Mouse (Mus musculus): ENCODE measurements around the gene Slc38a2. TPM values are rescaled to one million over a fixed set of nuclear protein-coding genes. Genes with fewer than 3 reads are reported as not detected.
A peak's percentile ranks its signal among the peaks of the same experiment; 100 is the strongest.

The Slc38a2 gene
- polyA plus RNA-seq, 1 experiment, result 37.9 TPM

DNA sequence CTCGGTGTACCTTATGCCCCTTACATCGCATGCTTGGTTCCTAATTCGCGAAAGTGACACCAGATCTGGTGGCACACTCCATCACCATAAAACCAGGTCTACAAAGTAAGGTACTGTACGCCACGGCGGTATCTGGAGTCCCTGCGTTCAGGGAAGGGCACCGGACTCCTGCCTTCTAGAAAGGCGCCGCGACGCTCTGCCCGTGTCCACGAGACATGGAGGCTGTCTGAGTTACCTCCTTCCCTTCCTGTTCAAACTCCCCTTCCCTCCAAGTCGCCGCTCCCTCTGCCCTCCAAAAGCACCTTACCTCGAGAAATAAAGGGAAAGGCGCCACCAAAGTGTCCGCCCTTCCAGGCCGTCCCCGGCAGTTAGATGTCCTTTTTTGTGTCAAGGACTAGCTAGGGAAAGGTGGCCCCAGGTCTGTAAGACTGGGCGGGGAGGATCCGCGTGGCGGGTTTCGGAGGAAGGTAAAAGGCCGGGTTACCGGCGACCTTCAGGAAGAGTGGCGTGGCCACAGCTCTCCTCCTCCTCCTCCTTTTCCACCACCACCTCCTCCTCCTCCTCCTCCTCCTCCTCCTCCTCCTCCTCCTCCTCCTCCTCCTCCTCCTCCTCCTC lies 57.6 kb downstream of the Slc38a2 start:
- Histone ChIP-seq H3K4me1 (ENCODE audit: control insufficient read depth, insufficient read depth, low read length) (peaks cover 6% of the 10 kb centered on the region; the same call in 1 of the 2 replicates), H3K4me3 (replicated peaks; ENCODE audit: extremely low read depth, low read depth, low read length) (peak overlapping the region; percentile 75)
- DNase-seq, result peak; percentile 46
- TF ChIP-seq POLR2A (IDR thresholded peaks at IDR 0.05; ENCODE audit: borderline replicate concordance, extremely low read depth, low read depth, low read length) (no peak), CTCF (IDR thresholded peaks at IDR 0.05; ENCODE audit: insufficient read depth, low read length) (no peak)
- WGBS, result under 1% methylated on average over 31 of the region's 31 CpGs

DNA sequence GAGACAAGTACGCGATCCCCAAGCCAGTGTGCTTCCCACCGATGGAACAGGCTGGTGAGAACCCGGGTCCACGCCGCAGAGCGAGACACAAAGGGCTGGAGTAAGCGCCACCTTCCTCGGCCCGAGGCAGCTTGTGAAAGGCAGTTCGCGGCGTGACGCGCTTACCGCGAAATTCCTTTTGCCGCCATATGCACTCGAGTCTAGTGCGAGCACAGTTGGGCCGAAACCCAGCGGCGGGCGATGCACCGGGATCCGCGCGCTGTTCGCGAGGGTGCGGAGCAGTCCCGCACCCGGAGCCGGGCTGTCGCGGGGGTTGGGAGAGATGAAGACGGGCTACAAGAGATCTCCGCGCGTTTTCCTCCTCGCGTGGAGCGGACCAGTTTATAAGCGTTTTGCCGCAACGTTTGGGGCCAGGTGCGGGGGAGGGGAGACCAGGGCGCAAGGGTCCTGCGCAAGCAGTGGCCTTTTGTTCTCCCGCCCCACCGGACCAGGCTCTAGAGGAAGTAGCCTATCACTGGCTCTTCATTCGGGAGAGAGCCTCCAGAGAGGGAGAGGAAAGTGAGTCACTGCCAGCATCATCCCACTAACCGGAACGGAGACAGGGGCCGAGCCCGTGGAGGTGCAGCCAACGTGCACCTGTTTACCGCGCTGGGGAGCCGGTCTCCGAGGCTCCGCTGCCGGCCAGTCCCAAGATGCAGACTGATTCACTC lies 58.3 kb downstream of the Slc38a2 start:
- TF ChIP-seq POLR2A (IDR thresholded peaks at IDR 0.05; ENCODE audit: borderline replicate concordance, extremely low read depth, low read depth, low read length) (peak; percentile 18; the same call in 1 of the 2 replicates), CTCF (IDR thresholded peaks at IDR 0.05; ENCODE audit: insufficient read depth, low read length) (no peak)
- Histone ChIP-seq H3K4me3 (replicated peaks; ENCODE audit: extremely low read depth, low read depth, low read length) (peak overlapping the region; percentile 75), H3K4me1 (ENCODE audit: control insufficient read depth, insufficient read depth, low read length) (peaks cover 6% of the 10 kb centered on the region; the same call in 1 of the 2 replicates)
- WGBS, result under 1% methylated on average over 63 of the region's 63 CpGs
- peak; percentile 46 for DNase-seq

GRCm38 (mm10) chr15:96640291-96640985 lies 59.1 kb downstream of the Slc38a2 start:
- Histone ChIP-seq H3K4me1 (ENCODE audit: control insufficient read depth, insufficient read depth, low read length) (peaks cover 6% of the 10 kb centered on the region; the same call in 1 of the 2 replicates), H3K4me3 (replicated peaks; ENCODE audit: extremely low read depth, low read depth, low read length) (peak overlapping the region; percentile 20)
- no peak for DNase-seq
- TF ChIP-seq CTCF (IDR thresholded peaks at IDR 0.05; ENCODE audit: insufficient read depth, low read length), result no peak
- 42% methylated on average over 16 of the region's 16 CpGs for WGBS

DNA sequence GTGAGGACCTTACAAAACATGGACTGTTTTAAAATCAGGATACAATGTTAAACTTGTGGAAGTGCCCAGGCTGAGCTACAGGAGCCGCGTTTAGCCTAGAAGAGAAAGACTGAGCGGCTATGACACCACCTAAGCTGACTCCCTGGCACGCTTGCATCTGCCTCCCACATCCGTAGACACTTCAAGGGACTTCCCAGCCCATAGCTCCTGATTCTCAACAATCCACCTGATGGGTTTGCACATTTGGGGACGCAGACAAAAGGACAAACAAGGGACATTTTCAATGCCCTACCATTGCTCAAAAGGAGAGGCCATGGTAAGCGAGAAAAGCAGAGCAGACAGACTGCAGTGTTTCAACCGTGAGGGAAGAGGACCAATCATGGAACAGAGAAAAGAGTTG lies 59.9 kb downstream of the Slc38a2 start:
- TF ChIP-seq CTCF (IDR thresholded peaks at IDR 0.05; ENCODE audit: insufficient read depth, low read length) (no peak), POLR2A (IDR thresholded peaks at IDR 0.05; ENCODE audit: borderline replicate concordance, extremely low read depth, low read depth, low read length) (no peak)
- 81% methylated on average over 8 of the region's 8 CpGs for WGBS
- no peak overlapping the region for H3K4me3 ChIP-seq (replicated peaks; ENCODE audit: extremely low read depth, low read depth, low read length)

GRCm38 (mm10) chr15:96638656-96639055 lies 60.9 kb downstream of the Slc38a2 start:
- no peak overlapping the region for H3K4me3 ChIP-seq (replicated peaks; ENCODE audit: extremely low read depth, low read depth, low read length)
- TF ChIP-seq POLR2A (IDR thresholded peaks at IDR 0.05; ENCODE audit: borderline replicate concordance, extremely low read depth, low read depth, low read length), result no peak
- TF ChIP-seq CTCF (IDR thresholded peaks at IDR 0.05; ENCODE audit: insufficient read depth, low read length), result no peak
- peaks cover 6% of the 10 kb centered on the region; the same call in 1 of the 2 replicates for H3K4me1 ChIP-seq (ENCODE audit: control insufficient read depth, insufficient read depth, low read length)
- 78% methylated on average over 2 of the region's 2 CpGs for WGBS
- no peak for DNase-seq

More for the DNA sequence above, 59.9 kb downstream of the Slc38a2 start:
- no peak for DNase-seq
- H3K4me1 ChIP-seq (ENCODE audit: control insufficient read depth, insufficient read depth, low read length), result peaks cover 6% of the 10 kb centered on the region; the same call in 1 of the 2 replicates

GRCm38 (mm10) chr15:96638173-96638572 lies 61.4 kb downstream of the Slc38a2 start:
- TF ChIP-seq CTCF (IDR thresholded peaks at IDR 0.05; ENCODE audit: insufficient read depth, low read length), result no peak
- TF ChIP-seq POLR2A (IDR thresholded peaks at IDR 0.05; ENCODE audit: borderline replicate concordance, extremely low read depth, low read depth, low read length), result no peak
- 51% methylated on average over 10 of the region's 10 CpGs for WGBS
- peak overlapping the region; percentile 33 for H3K4me3 ChIP-seq (replicated peaks; ENCODE audit: extremely low read depth, low read depth, low read length)
- DNase-seq, result no peak
- H3K4me1 ChIP-seq (ENCODE audit: control insufficient read depth, insufficient read depth, low read length), result peaks cover 6% of the 10 kb centered on the region; the same call in 1 of the 2 replicates

Other genes with a start within 250 kb of the Slc38a2 start
- gene Scaf11, start 238.9 kb downstream of the Slc38a2 start, polyA plus RNA-seq (2012; rRNA removed), result 21.3 and 24.6 TPM in 2 replicates
- gene Slc38a1, start 56.8 kb downstream of the Slc38a2 start, polyA plus RNA-seq (2012; rRNA removed), result 17.6 and 19.9 TPM in 2 replicates

All from lung, adult 2 months (tissue).